In the genomic region with DNA sequence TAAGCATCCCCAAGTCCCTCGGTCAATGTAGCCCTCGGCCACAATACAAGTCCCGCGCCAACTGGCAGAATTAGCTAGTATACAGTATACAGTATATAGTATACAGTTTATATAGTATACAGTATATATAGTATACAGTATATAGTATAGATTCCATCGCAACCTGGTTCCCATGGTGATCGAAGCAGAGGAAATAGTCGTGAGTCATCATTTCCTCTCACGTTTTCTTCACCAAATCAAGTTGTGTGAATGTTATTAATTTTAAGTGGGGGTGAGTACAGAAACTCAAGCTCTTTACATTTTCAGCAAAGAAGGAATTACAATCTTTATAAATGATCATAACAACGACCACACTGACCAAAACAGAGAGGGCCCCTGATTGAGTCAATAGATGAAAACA, we compare ENCODE assay signal across 15 mouse cellular contexts.
"Had no signal": no experiment of that assay in that cellular context is flagged by ENCODE, and none has a peak within 500 bp of the region (broad histone marks: within the 10 kb centered on the region; RNA-seq: fewer than 3 reads in every experiment).

No protein-coding gene starts in this region.

- H3K27ac ChIP-seq: liver, embryonic 13.5 days; lung, embryonic 15.5 days; macrophage; midbrain, embryonic 12.5 days had no signal

- H3K36me3 ChIP-seq: liver, embryonic 13.5 days; lung, embryonic 15.5 days; midbrain, embryonic 12.5 days had no signal

- H3K9me3 ChIP-seq: liver, embryonic 13.5 days; lung, embryonic 15.5 days; megakaryocyte, embryonic 14.5 days; midbrain, embryonic 12.5 days had no signal

- H3K9ac ChIP-seq: liver, embryonic 13.5 days; liver, postnatal 0 days; lung, embryonic 15.5 days; midbrain, embryonic 12.5 days had no signal

- H3K4me2 ChIP-seq: liver, embryonic 13.5 days; lung, embryonic 15.5 days; midbrain, embryonic 12.5 days had no signal

- H3K27me3 ChIP-seq: liver, embryonic 13.5 days; lung, embryonic 15.5 days; megakaryocyte, embryonic 14.5 days; midbrain, embryonic 12.5 days had no signal

- DNase-seq: kidney, adult 18-20 months; kidney, postnatal 10 days; kidney, postnatal 4 days; left cerebral cortex, postnatal 4 days; liver, embryonic 13.5 days; liver, postnatal 0 days; lung, postnatal 14 days; right cerebral cortex, postnatal 25 days; thymus, adult 2 months; thymus, postnatal 25 days had no signal

- ATAC-seq: liver, postnatal 0 days; midbrain, embryonic 16.5 days had no signal

- H3K4me3 ChIP-seq: liver, embryonic 13.5 days; lung, embryonic 15.5 days; megakaryocyte, embryonic 14.5 days; midbrain, embryonic 12.5 days had no signal

- H3K4me1 ChIP-seq: liver, embryonic 13.5 days; midbrain, embryonic 12.5 days had no signal
